Mouse (Mus musculus) activated CD4-positive, CD25-positive, alpha-beta regulatory T cell, adult 4 months (primary cell): ENCODE results near the gene Becn1. TPM values are rescaled to one million over a fixed set of nuclear protein-coding genes. Genes with fewer than 3 reads are reported as not detected.
"Not testable (repeated sequence)": the region's sequence is repeated elsewhere in the genome, so short reads cannot be mapped to it uniquely, and the experiment has no call there.

Experiments
- ATAC-seq: one replicate; pipeline ENCODE4 v1.8.0; 2017
- polyA plus RNA-seq, 2 experiments: library from polyadenylated mRNA; unstranded; fragments of 100-300 nt; shearing (Covaris generic); gene quantifications; one replicate each; pipeline ENCODE4 v1.2.1; 2017

Becn1 gene
- polyA plus RNA-seq: 10 to 100 TPM; 79.0 to 81.0 TPM

GRCm38 (mm10) chr11:101302004-101302798 is at the start of gene Becn1:
Becn1 (minus strand) TSS chr11:101302286.
- ATAC-seq: peak; percentile 94

- ATAC-seq: no peak
Measured at GRCm38 (mm10) chr11:101351721-101352111, 49.6 kb upstream of the Becn1 start.

- ATAC-seq: no peak
Measured at GRCm38 (mm10) chr11:101351100-101351720, 49.1 kb upstream of the Becn1 start.

GRCm38 (mm10) chr11:101349216-101349615 is 47.1 kb upstream of the Becn1 start:
- no peak for ATAC-seq

- ATAC-seq: no peak
Measured at GRCm38 (mm10) chr11:101348774-101349173, 46.7 kb upstream of the Becn1 start.

- no peak for ATAC-seq
Measured at GRCm38 (mm10) chr11:101347083-101347775, 45.1 kb upstream of the Becn1 start.

GRCm38 (mm10) chr11:101338123-101338760 is 36.2 kb upstream of the Becn1 start:
- peak; percentile 32 for ATAC-seq

- ATAC-seq: no peak
Measured at GRCm38 (mm10) chr11:101335685-101336084, 33.6 kb upstream of the Becn1 start.

GRCm38 (mm10) chr11:101334516-101334915 is 32.4 kb upstream of the Becn1 start:
- ATAC-seq: no peak

- ATAC-seq: no peak
Measured at GRCm38 (mm10) chr11:101334023-101334422, 31.9 kb upstream of the Becn1 start.

GRCm38 (mm10) chr11:101332537-101332936 is 30.5 kb upstream of the Becn1 start:
- no peak for ATAC-seq

GRCm38 (mm10) chr11:101330961-101331360 is 28.9 kb upstream of the Becn1 start:
- not testable (repeated sequence) for ATAC-seq

GRCm38 (mm10) chr11:101330371-101330924 is 28.4 kb upstream of the Becn1 start, which contains the start of gene Aoc3:
Aoc3 (plus strand) TSS chr11:101330605.
- ATAC-seq: no peak

- no peak for ATAC-seq
Measured at GRCm38 (mm10) chr11:101328941-101329635, 27.0 kb upstream of the Becn1 start.

GRCm38 (mm10) chr11:101327311-101327710 is 25.2 kb upstream of the Becn1 start:
- ATAC-seq: no peak

- ATAC-seq: no peak
Measured at GRCm38 (mm10) chr11:101326147-101326546, 24.1 kb upstream of the Becn1 start.

- not testable (repeated sequence) for ATAC-seq
Measured at GRCm38 (mm10) chr11:101325201-101325600, 23.1 kb upstream of the Becn1 start.

GRCm38 (mm10) chr11:101324763-101325162 is 22.7 kb upstream of the Becn1 start, which contains the start of gene Aoc2:
Aoc2 (plus strand) TSS chr11:101325063.
- no peak for ATAC-seq

GRCm38 (mm10) chr11:101323609-101324008 is 21.5 kb upstream of the Becn1 start:
- ATAC-seq: no peak

- peak; percentile 23 for ATAC-seq
Measured at GRCm38 (mm10) chr11:101316501-101316917, 14.4 kb upstream of the Becn1 start.

- ATAC-seq: peak; percentile 73
Measured at GRCm38 (mm10) chr11:101315665-101316500, 13.8 kb upstream of the Becn1 start, which contains the start of gene Psme3. Psme3 (plus strand) TSS chr11:101316213.
